ENCODE assay signal across 14 mouse cellular contexts in genomic region chr3:141797789-141798188, GRCm38 (mm10).
DNase-seq lines count a peak whose midpoint lies in the region; ATAC-seq lines count a peak whose summit lies in the region.
"Had no signal": no experiment of that assay in that cellular context is flagged by ENCODE, and none has a peak within 500 bp of the region (broad histone marks: within the 10 kb centered on the region; RNA-seq: fewer than 3 reads in every experiment).

No protein-coding gene starts in this region.

- H3K4me3 ChIP-seq in lung, embryonic 15.5 days, result no peak overlapping the region
- H3K4me3 ChIP-seq in hindbrain, embryonic 12.5 days, result no peak overlapping the region
- H3K4me3 ChIP-seq in neural tube, embryonic 14.5 days (ENCODE audit: low read depth, low read length), result no peak overlapping the region
- H3K4me3 ChIP-seq: embryonic facial prominence, embryonic 12.5 days; limb, embryonic 12.5 days had no signal

- no peaks in the 10 kb centered on the region for H3K27me3 ChIP-seq in lung, embryonic 15.5 days
- no peaks in the 10 kb centered on the region for H3K27me3 ChIP-seq in hindbrain, embryonic 12.5 days
- H3K27me3 ChIP-seq in neural tube, embryonic 14.5 days (ENCODE audit: control insufficient read depth, insufficient read depth, low read length), result no peaks in the 10 kb centered on the region
- H3K27me3 ChIP-seq: embryonic facial prominence, embryonic 12.5 days; limb, embryonic 12.5 days had no signal

- DNase-seq in lung, postnatal 25 days (ENCODE audit: low spot score), result no peak
- DNase-seq in lung, postnatal 10 days, result peak; percentile 64
- DNase-seq in heart, adult 9 months (ENCODE audit: low spot score in 2 of 2), result no peak
- no peak for DNase-seq in gastrocnemius, postnatal 4 days (ENCODE audit: low spot score in 2 of 2)
- DNase-seq: cerebellum, adult 2 months; heart, postnatal 36 days; layer of hippocampus, adult 9-11 months had no signal

- WGBS in lung, embryonic 15.5 days, result 19% methylated on average over 1 of the region's 1 CpGs
- WGBS in hindbrain, embryonic 12.5 days, result 19% methylated on average over 1 of the region's 1 CpGs
- 14% methylated on average over 1 of the region's 1 CpGs for WGBS in neural tube, embryonic 14.5 days

- ATAC-seq in lung, embryonic 15.5 days (ENCODE audit: borderline replicate concordance, extremely low read depth, low FRiP score, low TSS enrichment), result peak; percentile 89
- ATAC-seq in hindbrain, embryonic 12.5 days (ENCODE audit: low FRiP score), result peak; percentile 71
- peak; percentile 47; the same call in 1 of the 2 replicates for ATAC-seq in neural tube, embryonic 14.5 days (ENCODE audit: low read depth)

- H3K27ac ChIP-seq in lung, embryonic 15.5 days, result no peak overlapping the region; the same call in 1 of the 2 replicates
- no peak overlapping the region for H3K27ac ChIP-seq in hindbrain, embryonic 12.5 days
- no peak overlapping the region for H3K27ac ChIP-seq in neural tube, embryonic 14.5 days (ENCODE audit: low read depth, low read length)
- H3K27ac ChIP-seq: embryonic facial prominence, embryonic 12.5 days; kidney, postnatal 0 days; limb, embryonic 12.5 days; macrophage had no signal

- H3K4me1 ChIP-seq in lung, embryonic 15.5 days, result no peaks in the 10 kb centered on the region
- peaks cover 4% of the 10 kb centered on the region; the same call in 1 of the 2 replicates for H3K4me1 ChIP-seq in hindbrain, embryonic 12.5 days
- H3K4me1 ChIP-seq in neural tube, embryonic 14.5 days (ENCODE audit: control insufficient read depth, insufficient read depth, low read length), result no peaks in the 10 kb centered on the region
- H3K4me1 ChIP-seq: embryonic facial prominence, embryonic 12.5 days; limb, embryonic 12.5 days had no signal

- no peaks in the 10 kb centered on the region for H3K9me3 ChIP-seq in lung, embryonic 15.5 days
- no peaks in the 10 kb centered on the region for H3K9me3 ChIP-seq in hindbrain, embryonic 12.5 days (replicated peaks)
- no peaks in the 10 kb centered on the region for H3K9me3 ChIP-seq in neural tube, embryonic 14.5 days (ENCODE audit: control insufficient read depth, low read length)
- H3K9me3 ChIP-seq: embryonic facial prominence, embryonic 12.5 days; limb, embryonic 12.5 days had no signal

- H3K9ac ChIP-seq in lung, embryonic 15.5 days, result no peak overlapping the region
- H3K9ac ChIP-seq in hindbrain, embryonic 12.5 days, result no peak overlapping the region
- no peak overlapping the region for H3K9ac ChIP-seq in neural tube, embryonic 14.5 days (replicated peaks; ENCODE audit: low read depth, low read length)
- H3K9ac ChIP-seq: embryonic facial prominence, embryonic 12.5 days; limb, embryonic 12.5 days had no signal

- H3K4me2 ChIP-seq in lung, embryonic 15.5 days, result no peak overlapping the region
- H3K4me2 ChIP-seq in hindbrain, embryonic 12.5 days (replicated peaks), result no peak overlapping the region
- H3K4me2 ChIP-seq in neural tube, embryonic 14.5 days (ENCODE audit: low read depth, low read length), result no peak overlapping the region
- H3K4me2 ChIP-seq: embryonic facial prominence, embryonic 12.5 days; limb, embryonic 12.5 days had no signal

- H3K36me3 ChIP-seq in lung, embryonic 15.5 days, result no peaks in the 10 kb centered on the region
- no peaks in the 10 kb centered on the region for H3K36me3 ChIP-seq in hindbrain, embryonic 12.5 days
- H3K36me3 ChIP-seq in neural tube, embryonic 14.5 days (ENCODE audit: control insufficient read depth, insufficient read depth, low read length), result no peaks in the 10 kb centered on the region
- H3K36me3 ChIP-seq: embryonic facial prominence, embryonic 12.5 days had no signal
